Mouse (Mus musculus) right cerebral cortex, adult 2 months (tissue): ENCODE data around the gene Oprd1.
A peak's percentile ranks its signal among the peaks of the same experiment; 100 is the strongest.

Experiments
- DNase-seq, 2 experiments: peaks; one replicate each; pipeline ENCODE4 v3.0.0; 2021 to 2022; ENCODE audit warnings: low spot score in 2 of 2

Gene Oprd1

DNA sequence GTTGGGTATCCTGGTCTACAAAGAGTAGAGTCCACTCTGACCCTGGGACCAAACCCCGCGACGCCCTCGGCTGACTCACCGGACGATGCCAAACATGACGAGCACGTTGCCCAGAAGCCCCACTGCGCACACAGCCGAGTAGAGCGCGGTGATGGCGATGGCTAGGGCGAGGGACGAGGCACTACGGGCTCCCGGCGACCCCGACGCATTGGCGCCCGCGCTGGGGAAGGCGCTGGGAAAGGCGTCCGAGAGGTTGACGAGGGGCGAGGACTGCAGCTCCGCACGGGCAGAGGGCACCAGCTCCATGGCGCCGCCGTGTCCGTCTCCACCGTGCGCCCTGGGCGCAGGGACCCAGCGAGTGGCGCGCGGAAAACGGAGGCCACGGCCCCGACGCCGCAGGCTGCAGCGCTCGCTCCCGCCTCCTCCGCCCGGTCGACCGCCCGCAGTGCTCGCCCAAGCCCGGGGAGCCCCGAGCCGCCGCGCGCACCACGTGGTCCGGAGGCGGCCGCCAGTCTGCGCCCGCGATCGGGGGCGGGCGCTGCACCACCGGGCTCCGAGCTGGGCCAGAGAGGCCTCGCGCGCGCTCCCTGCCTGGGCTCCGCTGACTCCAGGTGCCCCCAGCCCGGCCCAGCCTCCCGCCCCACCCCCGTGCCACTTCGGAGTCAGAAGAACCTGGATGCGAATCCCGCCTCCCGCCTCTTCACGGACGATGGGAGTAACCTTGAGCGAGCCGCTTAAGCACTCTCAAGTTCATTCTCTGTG lies at the start of gene Oprd1:
TSS of gene Oprd1 (minus strand) at position 407 of the 762 bp plus-strand sequence.
- DNase-seq, result peak; percentile 42 to 47

DNA sequence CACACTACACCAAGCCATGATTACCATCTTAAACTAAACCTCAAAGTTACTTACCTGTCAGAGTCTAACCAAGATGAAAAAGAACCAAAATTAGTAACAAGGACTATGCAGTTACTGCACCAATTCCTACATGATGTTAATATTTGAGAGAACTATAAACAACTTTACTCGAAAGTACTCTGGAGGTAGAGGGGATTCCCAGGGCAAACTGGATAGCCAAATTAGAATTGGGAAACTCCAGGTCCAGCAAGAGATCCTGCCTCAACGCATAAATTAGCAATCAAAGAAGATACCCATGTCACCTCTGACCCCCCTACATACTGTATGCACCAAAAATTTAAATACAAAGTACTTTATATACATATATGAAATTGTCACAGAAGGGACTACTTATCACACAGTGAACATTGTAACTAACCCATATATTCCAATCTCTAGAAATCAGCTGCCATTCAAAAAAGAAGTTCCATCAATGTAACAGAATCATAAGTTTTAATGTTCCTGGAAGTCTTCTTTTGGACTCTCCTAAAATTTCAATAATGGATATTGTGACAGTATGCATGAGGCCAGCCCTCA lies 43.6 kb upstream of the Oprd1 start:
- no peak for DNase-seq

DNA sequence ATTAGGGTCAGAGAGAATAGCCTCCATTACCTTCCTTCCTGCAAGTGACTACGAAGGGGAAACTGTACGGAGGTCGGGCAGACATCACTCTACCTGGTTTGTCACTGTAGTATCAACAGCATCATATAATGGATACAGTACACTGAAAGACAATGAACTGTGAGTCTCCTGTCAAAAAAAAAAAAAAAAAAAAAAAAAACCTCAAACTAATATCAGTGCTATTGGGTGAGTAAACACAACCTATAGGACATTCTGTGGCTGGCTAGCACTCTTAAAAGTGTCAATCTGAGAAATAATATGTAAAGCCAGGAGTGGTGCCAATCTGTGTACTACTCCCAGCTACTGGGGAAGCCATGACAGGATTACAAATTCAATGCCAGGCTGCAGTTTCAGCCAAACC lies 38.9 kb upstream of the Oprd1 start:
- no peak for DNase-seq

DNA sequence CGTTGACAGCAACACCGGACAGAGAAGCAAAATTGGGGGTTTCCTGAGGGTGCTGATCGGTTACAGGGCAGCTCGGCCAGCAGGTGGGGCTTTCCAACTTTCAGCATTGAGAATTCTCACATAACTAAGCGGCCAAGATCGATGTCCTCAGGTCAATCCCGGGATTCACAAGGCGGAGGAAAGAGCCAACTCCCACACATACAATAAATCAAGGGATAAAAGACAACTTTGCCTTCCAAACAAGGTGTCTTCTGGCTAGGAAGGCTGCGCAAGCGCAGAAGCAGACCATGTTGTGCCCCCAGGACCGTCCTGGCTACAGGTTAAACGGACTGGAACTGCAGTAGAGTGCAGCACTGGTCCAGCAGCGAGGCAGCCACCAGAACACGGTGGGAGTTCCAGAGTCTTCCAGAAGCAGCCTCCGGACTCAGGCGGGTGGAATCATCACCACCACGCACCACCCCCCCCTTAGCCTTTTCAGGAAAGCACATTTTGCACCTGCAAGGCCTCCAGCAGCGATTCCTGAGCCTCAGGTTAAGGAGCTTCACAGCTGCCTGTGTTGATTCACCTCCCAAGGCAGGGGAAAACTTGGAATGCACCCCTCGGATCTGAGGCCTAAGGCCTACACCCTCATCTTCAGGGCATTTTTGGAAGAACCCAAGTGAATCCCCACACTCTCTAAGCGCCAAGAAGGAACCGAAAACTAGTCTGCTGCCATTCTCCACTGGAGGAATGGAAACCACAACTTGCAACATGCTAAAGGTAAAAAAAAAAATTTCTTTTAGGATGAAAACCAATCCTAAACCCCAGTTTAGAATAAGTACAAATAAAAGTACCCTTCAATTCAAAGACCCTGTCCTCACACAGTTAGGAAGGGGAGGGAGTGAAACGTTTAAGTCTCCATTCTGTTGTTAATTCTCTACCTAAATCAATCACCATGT lies 37.7 kb upstream of the Oprd1 start:
- no peak for DNase-seq

DNA sequence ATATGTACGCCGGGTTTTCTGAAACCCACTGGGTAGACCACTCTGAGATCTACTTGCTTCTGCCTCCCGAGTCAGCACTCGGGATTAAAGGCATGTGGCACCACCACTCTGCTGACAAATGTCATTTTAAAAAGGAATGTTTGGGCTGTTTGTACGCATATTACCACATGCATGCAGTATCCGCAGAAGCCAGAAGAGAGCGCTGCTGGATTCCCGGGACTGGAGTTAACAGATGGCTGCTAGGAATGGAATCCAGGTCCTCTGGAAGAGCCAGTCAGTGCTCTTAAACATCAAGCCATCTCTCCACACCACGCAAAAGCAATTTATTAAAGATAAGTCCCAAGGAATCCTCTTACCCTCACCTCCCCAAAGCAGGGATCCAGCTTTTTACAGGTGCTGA lies 36.4 kb upstream of the Oprd1 start:
- peak in 1 of 2 experiments; percentile 41 for DNase-seq

DNA sequence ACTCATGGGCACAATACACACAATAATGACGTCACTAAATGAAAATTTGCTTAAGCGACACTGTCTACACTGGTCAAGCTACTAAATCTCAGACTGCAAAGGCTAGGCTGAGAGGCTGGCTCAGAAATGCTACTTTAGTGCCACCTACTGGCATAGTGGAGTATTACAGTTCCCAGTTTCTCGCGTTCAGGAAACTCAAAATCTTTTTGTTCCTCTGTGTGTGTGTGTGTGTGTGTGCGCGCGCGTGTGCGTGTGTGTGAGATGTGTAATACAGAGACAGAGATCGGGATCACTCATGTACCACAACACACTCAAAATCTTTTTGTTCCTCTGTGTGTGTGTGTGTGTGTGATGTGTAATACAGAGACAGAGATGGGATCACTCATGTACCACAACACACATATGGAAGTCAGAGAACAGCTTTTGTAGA lies 34.4 kb upstream of the Oprd1 start:
- peak; percentile 71 to 86 for DNase-seq

DNA sequence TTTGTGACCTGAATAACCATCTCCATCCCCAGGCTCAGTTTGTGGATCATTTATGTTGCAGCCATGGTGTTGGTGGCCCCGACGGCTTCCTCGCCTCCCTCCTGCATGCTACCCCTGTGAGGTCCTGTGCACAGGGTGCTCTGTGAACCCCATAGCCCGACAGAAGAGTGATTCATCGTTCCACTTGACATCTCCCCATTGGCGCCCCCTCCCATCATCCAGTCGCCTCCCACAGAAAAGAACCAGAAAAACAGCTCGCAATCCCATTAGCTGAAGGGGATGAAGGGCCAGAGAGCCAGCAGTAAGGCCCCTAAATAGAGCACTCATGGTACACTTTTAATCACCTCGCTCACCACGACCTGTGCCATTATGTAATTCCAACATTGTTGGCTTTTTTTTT lies 32.2 kb upstream of the Oprd1 start:
- DNase-seq, result no peak

DNA sequence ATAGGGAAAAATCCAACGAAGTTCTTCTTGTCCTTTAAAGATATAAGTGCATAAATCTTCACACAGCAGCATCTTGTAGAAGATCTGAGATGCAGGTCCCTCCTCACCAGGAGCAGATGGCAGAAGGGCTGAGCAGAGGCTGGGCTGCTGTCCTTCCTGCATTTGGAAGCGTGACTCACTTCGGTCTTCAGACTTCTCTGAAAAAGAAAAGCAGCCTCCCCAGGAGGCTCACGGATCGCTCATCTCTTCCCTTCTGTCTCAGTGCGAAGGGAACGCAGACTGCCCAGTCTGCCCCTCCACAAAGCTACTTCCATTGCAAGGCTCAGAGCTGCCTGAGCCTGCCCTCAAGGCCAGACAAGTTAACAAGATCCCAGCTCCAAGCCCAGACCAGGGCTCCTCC lies 26.6 kb upstream of the Oprd1 start:
- DNase-seq, result peak; percentile 67 to 69

DNA sequence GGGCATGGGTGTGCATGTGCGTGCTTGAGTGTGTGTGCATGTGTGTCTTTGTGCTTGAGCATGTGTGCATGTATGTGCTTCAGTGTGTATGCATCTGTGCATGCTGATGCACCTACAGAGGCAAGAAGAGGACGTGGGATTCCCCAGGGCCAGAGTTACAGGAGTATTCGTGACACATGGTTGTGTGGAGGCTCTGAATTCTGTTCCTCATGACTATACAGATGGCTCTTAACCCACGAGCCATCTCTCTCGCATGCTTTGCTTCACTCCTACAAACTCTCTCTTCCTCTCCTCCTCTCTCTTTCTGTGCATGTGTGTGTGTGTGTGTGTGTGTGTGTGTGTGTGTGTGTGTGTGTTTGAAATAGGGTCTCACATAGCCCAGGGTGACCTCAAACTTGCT lies 25.5 kb upstream of the Oprd1 start:
- DNase-seq, result no peak

DNA sequence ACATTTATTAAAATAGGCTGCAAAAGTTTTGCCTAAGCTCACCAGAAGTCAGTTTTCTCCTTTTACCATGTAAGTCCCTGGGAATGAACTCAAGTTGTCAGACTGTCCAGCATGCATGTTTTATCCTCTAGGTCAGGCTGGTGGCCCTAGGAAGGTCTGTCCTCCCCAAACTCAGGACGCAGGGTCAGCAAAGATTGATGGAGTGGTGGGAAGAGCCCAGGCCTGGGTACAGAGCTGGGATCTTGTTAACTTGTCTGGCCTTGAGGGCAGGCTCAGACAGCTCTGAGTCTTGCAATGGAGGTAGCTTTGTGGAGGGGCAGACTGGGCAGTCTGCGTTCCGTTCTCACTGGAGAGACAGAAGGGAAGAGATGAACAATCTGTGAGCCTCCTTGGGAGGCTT lies 25.0 kb upstream of the Oprd1 start:
- no peak for DNase-seq

DNA sequence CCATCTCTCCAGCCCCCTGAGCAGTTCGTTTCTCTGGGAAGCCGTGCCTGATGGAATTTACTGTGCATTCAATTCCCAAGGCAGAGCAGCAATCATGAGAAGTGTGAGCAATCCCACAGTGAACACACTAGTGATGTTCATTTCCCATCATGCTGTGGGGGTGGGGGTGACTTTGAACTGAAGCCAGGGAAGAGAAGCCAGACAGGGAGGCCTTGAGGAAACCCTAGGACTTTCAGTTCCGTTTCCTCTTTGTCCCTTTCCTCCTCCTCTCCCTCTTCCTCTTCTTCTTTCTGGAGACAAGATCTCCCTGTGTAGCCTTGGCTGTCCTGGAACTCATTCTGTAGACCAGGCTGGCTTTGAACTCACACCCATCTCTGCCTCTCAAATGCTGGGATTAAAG lies 23.1 kb upstream of the Oprd1 start:
- no peak for DNase-seq

DNA sequence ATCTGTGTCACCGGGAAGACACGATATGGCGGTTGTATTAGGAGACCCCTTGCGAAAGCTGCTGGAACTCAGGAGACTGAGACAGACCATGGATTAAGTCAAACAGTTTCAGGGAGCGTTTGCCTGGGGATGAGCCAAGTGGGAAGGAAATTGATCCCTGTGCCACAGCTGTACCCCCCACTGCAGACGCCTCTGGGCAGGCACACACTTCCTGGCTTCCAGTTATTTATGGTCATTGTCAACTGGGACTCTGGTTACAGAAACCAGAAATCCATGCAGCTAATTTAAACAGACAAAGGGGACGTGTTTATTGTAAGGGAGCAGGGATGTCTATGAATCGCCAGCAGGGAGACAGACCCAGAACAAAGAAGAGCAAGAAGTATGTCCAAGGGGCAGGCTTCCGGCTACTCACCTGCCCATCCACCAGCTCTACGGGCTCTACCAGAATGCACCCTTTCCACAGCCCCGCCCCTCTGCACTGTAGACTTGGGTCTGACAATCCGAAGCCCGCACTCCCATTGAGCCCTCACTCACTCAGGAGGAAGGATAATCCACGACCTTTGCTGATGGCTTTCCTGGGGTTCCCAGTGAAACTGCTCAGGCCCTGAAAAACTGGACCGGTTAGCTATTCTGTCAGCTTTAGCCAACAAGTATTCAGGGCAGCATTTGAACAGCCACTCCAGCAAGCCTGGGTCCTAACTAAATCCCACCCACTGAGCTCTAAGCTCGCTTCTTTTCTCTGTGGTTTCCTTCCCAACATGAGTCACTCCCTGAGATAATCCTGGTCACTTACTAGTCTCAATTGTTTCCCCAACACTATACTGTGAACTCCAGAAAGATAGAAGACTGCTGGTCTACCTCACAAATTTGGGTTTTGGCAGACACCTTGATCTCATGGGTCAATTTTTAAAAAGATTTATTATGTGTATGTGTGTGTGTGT lies 22.3 kb upstream of the Oprd1 start:
- DNase-seq, result no peak

DNA sequence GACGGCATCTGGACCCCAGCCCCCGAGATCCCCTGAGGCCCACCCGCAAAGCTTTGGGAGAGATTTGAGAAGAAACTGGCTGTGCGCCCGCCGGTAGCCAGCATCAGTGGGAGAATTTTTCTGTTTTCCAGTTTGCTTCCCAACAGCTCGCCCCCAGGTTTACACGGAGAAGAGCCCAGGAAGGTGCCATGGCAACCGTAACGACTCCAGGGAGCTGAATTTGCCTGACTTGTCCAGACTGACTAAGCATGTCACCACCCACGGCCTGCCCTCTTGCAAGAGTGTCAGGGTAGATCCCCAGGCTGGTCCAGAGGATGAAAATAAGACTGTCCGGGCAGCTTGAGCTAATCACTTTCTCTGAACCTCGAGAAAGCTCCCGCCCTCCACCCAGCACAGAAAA lies 21.4 kb upstream of the Oprd1 start:
- DNase-seq, result peak; percentile 60 to 63

DNA sequence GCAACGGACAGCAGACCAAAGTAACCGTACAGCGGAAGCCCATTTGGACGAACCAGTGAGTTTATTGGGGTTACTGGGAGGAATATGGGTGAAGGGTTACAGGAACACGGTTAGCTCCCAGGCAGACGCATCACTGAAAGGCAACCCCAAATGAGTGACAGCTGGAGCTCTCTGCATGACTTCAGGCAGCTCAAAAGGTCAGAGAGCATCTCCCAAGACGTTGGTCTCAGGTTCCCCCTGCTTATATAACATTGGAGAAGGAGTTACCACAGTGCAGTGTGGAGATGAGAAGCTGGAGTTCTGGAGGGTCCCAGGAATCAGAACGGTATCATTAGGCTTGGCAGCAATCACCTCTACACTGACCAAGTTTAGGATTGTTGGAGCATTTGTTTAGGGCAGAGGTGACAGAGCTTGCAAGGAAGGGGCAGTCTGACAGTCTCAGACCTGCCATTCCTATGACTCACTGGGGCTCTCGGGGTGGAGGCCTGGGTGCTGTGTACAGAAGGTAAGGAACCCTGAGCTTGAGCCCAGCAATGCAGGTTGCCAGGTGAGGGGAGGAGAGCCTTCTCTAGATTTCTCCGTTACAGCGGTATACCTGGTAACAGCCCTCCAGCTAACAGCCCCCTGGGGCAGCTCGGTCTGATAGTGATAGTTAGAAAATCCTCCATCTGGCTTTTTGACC lies 12.8 kb upstream of the Oprd1 start:
- DNase-seq, result no peak

DNA sequence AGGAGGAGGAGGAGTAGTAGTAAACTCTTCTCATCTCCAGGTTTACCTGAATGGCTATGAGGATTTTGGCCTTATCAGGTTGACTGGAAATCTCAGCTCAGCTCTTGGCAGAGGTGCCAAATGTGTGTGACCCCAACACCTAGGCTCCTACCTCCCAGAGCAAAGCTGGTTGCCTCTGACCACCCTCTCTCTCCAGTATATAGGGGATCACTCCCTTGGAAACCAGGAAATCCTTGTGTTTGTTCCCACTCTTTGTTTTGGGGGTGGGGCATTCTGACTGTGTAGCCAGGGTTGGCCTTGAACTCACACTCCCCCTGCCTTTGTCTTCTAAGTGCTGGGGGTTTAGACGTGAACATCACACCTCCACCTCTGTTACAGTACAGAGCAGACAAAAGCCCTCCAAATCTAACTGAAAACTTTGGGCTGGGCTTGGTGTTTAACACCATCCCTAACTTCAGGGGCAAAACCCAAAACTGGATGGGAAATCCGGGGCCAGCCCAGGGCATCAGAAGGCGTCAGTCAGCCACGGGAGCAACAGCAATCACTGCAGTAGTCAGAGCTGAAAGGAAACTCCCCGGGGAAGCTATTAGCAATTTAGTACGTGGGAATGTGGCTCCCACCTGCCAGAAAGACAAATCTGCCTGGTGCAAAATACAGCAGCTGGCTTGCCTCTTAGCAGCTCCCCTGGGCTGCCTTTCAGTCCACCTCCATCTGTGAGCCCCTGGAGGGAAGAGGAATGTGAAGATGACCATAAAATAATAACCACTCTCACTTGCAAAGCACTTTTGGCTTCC lies 10.8 kb upstream of the Oprd1 start:
- peak; percentile 36 to 40 for DNase-seq

DNA sequence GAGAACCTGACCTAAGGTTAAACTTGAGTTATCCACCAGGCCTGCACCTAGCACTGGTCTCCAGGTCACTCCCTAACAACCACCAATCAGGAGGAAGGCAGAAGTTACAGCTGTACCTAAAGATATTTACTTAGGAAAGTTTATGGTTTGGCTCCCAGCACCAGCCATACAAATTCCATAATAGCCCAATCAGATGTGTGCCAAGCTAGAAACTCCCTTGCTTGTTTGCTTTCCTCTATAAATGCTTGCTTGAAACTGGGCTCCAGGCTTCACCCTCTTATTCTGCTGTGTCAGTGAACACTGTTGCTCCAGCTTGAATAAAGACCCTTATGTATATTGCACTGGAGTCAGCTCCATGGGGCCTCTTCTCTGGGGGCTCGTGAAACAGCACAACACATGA lies 7.4 kb upstream of the Oprd1 start:
- DNase-seq, result no peak

DNA sequence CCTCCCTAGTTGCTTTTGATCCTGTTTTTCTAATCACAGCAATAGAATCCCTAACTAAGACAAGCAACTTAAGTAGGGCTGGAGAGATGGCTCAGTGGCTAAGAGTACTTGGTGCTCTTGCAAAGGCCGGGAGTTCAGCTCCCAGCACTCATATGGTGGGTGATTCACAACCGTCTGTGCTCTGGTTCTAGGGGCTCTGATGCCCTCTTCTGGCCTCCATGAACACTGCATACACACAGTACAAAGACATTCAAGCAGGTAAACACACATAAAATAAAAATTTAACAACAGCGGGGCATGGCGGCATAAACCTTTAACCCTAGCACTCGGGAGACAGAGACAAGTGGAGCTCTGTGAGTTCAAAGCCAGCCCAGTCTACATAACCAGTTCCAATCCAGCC lies 1.9 kb upstream of the Oprd1 start:
- no peak for DNase-seq

DNA sequence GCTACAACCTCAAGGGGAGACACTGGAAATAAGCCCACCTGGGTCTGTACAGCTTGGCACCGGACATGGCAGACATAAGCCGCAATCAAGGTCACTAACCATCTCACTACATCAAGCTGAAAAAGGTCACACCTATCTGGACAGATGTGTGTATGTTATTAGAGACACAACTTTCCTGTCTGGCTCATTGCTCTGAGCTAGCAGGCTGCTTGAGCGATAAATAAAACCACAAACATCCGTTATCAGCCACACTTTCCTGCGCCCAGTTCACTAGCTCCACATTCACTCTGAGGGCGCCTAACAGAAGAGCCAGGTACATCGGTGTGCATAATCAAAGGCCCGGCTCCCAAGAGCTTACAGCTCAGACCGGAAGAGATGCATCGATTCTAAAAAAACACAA lies 806 bp upstream of the Oprd1 start:
- DNase-seq, result no peak

DNA sequence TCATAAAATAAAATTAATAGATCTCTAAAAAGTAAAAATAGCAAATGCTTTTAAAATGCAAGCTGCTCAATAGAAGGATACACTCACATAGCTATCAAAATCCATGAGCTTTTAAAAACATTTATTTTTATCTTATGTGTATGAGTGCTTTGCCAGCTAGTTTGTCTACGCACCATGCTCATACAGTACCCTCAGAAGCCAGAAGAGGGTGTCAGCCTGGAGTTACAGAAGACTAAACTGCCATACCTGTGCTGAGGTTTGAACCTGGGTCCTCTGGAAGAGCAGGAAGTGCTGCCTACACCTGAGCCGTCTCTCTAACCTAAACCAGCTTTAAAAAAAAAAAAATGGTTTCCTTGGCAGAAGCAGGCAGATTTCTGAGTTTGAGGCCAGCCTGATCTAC lies 5.6 kb downstream of the Oprd1 start:
- no peak for DNase-seq

DNA sequence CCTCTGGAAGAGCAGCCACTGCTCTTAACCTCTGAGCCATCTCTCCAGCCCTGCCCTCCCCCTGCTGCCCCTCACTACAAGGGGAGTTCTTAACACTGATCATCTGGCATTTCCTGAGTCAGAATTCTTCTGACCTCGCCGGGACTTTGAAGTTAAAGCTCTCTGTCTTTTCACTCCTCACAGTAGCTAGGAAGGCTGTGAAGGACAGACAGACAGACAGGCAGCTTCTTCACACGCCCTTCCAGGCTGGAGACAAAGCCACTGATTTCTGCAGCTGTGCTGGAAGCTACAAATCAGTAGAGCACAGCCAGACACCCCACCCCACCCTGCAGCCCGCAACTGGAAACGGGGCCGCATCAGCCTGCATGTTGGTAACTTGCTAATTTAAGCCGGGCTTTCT lies 7.3 kb downstream of the Oprd1 start:
- no peak for DNase-seq
